Mouse (Mus musculus): ENCODE data around the gene Large2. TPM values are rescaled to one million over a fixed set of nuclear protein-coding genes. Genes with fewer than 3 reads are reported as not detected.

Large2 gene
- polyA plus RNA-seq, 1 experiment from 2014 or later, result 12.3 TPM

GRCm38 (mm10) chr2:92354224-92354623 is 20.4 kb downstream of the Large2 start:
- H3K4me3 ChIP-seq (ENCODE audit: low read length), result no peak overlapping the region
- peaks cover 4% of the 10 kb centered on the region for H3K36me3 ChIP-seq (ENCODE audit: control insufficient read depth, insufficient read depth, low read length)
- no peak for ATAC-seq
- H3K9me3 ChIP-seq (ENCODE audit: control insufficient read depth, low read length), result no peaks in the 10 kb centered on the region
- WGBS, result 54% methylated on average over 6 of the region's 6 CpGs
- no peak overlapping the region for H3K27ac ChIP-seq (ENCODE audit: low read length)
- no peak overlapping the region for H3K4me2 ChIP-seq (ENCODE audit: low read depth, low read length)
- no peaks in the 10 kb centered on the region for H3K27me3 ChIP-seq (replicated peaks; ENCODE audit: control insufficient read depth, insufficient read depth, low read length)
- H3K9ac ChIP-seq (ENCODE audit: low read depth, low read length), result no peak overlapping the region
- no peaks in the 10 kb centered on the region for H3K4me1 ChIP-seq (ENCODE audit: control insufficient read depth, insufficient read depth, low read length)

- Histone ChIP-seq H3K27ac (ENCODE audit: low read length) (no peak overlapping the region), H3K27me3 (replicated peaks; ENCODE audit: control insufficient read depth, insufficient read depth, low read length) (no peaks in the 10 kb centered on the region), H3K9me3 (ENCODE audit: control insufficient read depth, low read length) (no peaks in the 10 kb centered on the region), H3K36me3 (ENCODE audit: control insufficient read depth, insufficient read depth, low read length) (no peaks in the 10 kb centered on the region; the same call in 1 of the 2 replicates), H3K4me1 (ENCODE audit: control insufficient read depth, insufficient read depth, low read length) (no peaks in the 10 kb centered on the region), H3K9ac (ENCODE audit: low read depth, low read length) (no peak overlapping the region), H3K4me3 (ENCODE audit: low read length) (no peak overlapping the region), H3K4me2 (ENCODE audit: low read depth, low read length) (no peak overlapping the region)
- 81% methylated on average over 5 of the region's 5 CpGs for WGBS
- no peak for ATAC-seq
Measured at GRCm38 (mm10) chr2:92353402-92353801, 21.3 kb downstream of the Large2 start.

GRCm38 (mm10) chr2:92350686-92351085 is 24.0 kb downstream of the Large2 start:
- H3K9me3 ChIP-seq (ENCODE audit: control insufficient read depth, low read length), result no peaks in the 10 kb centered on the region
- 44% methylated on average over 5 of the region's 5 CpGs for WGBS
- ATAC-seq, result no peak
- no peak overlapping the region for H3K9ac ChIP-seq (ENCODE audit: low read depth, low read length)
- H3K27me3 ChIP-seq (replicated peaks; ENCODE audit: control insufficient read depth, insufficient read depth, low read length), result no peaks in the 10 kb centered on the region
- H3K4me1 ChIP-seq (ENCODE audit: control insufficient read depth, insufficient read depth, low read length), result no peaks in the 10 kb centered on the region
- H3K4me2 ChIP-seq (ENCODE audit: low read depth, low read length), result no peak overlapping the region
- no peaks in the 10 kb centered on the region; the same call in 1 of the 2 replicates for H3K36me3 ChIP-seq (ENCODE audit: control insufficient read depth, insufficient read depth, low read length)
- H3K27ac ChIP-seq (ENCODE audit: low read length), result no peak overlapping the region
- H3K4me3 ChIP-seq (ENCODE audit: low read length), result no peak overlapping the region

DNA sequence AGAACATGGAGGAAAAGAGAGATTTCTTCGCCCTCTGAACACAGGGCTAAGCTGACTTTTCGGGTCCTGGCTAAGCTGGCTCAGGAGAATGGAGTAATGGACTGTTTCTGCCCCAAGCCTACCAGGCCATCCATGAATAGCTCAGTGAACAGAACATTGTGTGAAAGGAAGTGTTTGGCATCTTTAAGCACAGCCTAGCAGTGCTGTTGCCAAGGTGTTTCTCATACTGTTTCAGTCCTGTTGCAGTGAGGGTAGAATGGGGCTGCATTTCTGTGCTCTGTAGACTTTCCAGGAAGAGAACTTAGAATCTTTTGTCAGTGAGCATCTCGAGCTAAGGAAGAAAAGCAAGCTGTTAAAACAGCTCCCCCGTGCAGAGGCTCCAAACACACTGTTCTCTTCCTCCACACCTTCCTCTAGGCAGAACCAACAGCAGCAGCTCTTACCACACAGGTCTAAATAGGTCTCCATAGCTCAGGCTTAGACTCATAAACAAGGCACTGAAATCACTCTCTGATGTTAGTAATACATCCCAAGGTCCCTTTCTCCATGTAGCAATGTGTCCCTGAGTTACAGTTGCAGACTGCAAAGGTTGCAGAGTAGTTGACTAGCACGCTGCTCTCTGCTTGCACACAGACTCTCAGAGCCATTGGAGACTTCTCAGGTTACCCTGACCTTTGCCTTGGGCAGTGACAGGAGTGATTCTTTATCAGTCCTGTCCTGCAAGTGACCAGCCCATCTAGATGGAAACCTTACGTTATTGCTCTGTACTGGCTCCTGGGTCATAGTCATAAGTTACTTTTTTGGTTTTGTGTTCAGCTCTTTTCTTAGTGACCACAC is 24.9 kb downstream of the Large2 start:
- Histone ChIP-seq H3K4me1 (ENCODE audit: control insufficient read depth, insufficient read depth, low read length) (no peaks in the 10 kb centered on the region), H3K27me3 (replicated peaks; ENCODE audit: control insufficient read depth, insufficient read depth, low read length) (no peaks in the 10 kb centered on the region), H3K9me3 (ENCODE audit: control insufficient read depth, low read length) (no peaks in the 10 kb centered on the region), H3K4me2 (ENCODE audit: low read depth, low read length) (no peak overlapping the region), H3K36me3 (ENCODE audit: control insufficient read depth, insufficient read depth, low read length) (peaks cover under 1% of the 10 kb centered on the region), H3K27ac (ENCODE audit: low read length) (no peak overlapping the region), H3K4me3 (ENCODE audit: low read length) (no peak overlapping the region), H3K9ac (ENCODE audit: low read depth, low read length) (no peak overlapping the region)
- no peak for ATAC-seq
- WGBS, result 56% methylated on average over 6 of the region's 6 CpGs

- Histone ChIP-seq H3K27me3 (replicated peaks; ENCODE audit: control insufficient read depth, insufficient read depth, low read length) (no peaks in the 10 kb centered on the region), H3K4me3 (ENCODE audit: low read length) (no peak overlapping the region), H3K36me3 (ENCODE audit: control insufficient read depth, insufficient read depth, low read length) (peaks cover 6% of the 10 kb centered on the region), H3K9me3 (ENCODE audit: control insufficient read depth, low read length) (no peaks in the 10 kb centered on the region), H3K4me1 (ENCODE audit: control insufficient read depth, insufficient read depth, low read length) (no peaks in the 10 kb centered on the region), H3K27ac (ENCODE audit: low read length) (no peak overlapping the region), H3K4me2 (ENCODE audit: low read depth, low read length) (no peak overlapping the region), H3K9ac (ENCODE audit: low read depth, low read length) (no peak overlapping the region)
- WGBS, result 92% methylated on average over 2 of the region's 2 CpGs
- ATAC-seq, result no peak
Measured at GRCm38 (mm10) chr2:92347191-92347590, 27.5 kb downstream of the Large2 start.

DNA sequence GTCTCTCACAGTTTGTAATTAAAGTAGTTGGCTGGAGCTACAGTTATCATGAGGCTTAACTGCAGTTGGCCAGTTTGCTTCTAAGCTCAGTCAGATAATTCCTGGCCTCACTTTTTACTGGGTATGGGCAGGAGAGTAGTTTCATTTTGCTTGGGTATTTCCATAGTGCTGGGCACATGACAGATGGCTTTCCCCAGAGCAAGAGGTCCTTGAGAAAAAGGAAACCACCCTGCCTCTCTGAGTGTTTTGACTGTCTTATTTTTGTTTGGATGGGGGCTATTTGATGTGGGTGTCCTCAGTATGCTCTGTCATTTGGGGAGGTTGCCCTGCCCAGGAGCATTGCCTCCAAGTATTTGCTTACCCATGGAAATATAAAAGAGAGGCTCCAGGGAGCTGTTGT is 32.3 kb downstream of the Large2 start:
- H3K9me3 ChIP-seq (ENCODE audit: control insufficient read depth, low read length), result no peaks in the 10 kb centered on the region
- no peaks in the 10 kb centered on the region for H3K4me1 ChIP-seq (ENCODE audit: control insufficient read depth, insufficient read depth, low read length)
- H3K27ac ChIP-seq (ENCODE audit: low read length), result no peak overlapping the region
- ATAC-seq, result no peak
- no peak overlapping the region for H3K4me2 ChIP-seq (ENCODE audit: low read depth, low read length)
- H3K4me3 ChIP-seq (ENCODE audit: low read length), result no peak overlapping the region
- no peak overlapping the region for H3K9ac ChIP-seq (ENCODE audit: low read depth, low read length)
- H3K36me3 ChIP-seq (ENCODE audit: control insufficient read depth, insufficient read depth, low read length), result peaks cover 6% of the 10 kb centered on the region
- no peaks in the 10 kb centered on the region for H3K27me3 ChIP-seq (replicated peaks; ENCODE audit: control insufficient read depth, insufficient read depth, low read length)

- Histone ChIP-seq H3K9ac (ENCODE audit: low read depth, low read length) (no peak overlapping the region), H3K4me2 (ENCODE audit: low read depth, low read length) (no peak overlapping the region), H3K9me3 (ENCODE audit: control insufficient read depth, low read length) (no peaks in the 10 kb centered on the region), H3K27me3 (replicated peaks; ENCODE audit: control insufficient read depth, insufficient read depth, low read length) (no peaks in the 10 kb centered on the region), H3K4me1 (ENCODE audit: control insufficient read depth, insufficient read depth, low read length) (no peaks in the 10 kb centered on the region), H3K36me3 (ENCODE audit: control insufficient read depth, insufficient read depth, low read length) (peaks cover 6% of the 10 kb centered on the region; the same call in 1 of the 2 replicates), H3K27ac (ENCODE audit: low read length) (no peak overlapping the region), H3K4me3 (ENCODE audit: low read length) (no peak overlapping the region)
- ATAC-seq, result no peak
- WGBS, result 93% methylated on average over 2 of the region's 2 CpGs
Measured at GRCm38 (mm10) chr2:92331871-92332270, 42.8 kb downstream of the Large2 start.

- Histone ChIP-seq H3K27ac (ENCODE audit: low read length) (no peak overlapping the region), H3K4me3 (ENCODE audit: low read length) (no peak overlapping the region), H3K9ac (ENCODE audit: low read depth, low read length) (no peak overlapping the region), H3K4me1 (ENCODE audit: control insufficient read depth, insufficient read depth, low read length) (no peaks in the 10 kb centered on the region), H3K9me3 (ENCODE audit: control insufficient read depth, low read length) (no peaks in the 10 kb centered on the region), H3K4me2 (ENCODE audit: low read depth, low read length) (no peak overlapping the region), H3K36me3 (ENCODE audit: control insufficient read depth, insufficient read depth, low read length) (peaks cover 6% of the 10 kb centered on the region; the same call in 1 of the 2 replicates), H3K27me3 (replicated peaks; ENCODE audit: control insufficient read depth, insufficient read depth, low read length) (no peaks in the 10 kb centered on the region)
- ATAC-seq, result no peak
- WGBS, result 81% methylated on average over 2 of the region's 2 CpGs
Measured at GRCm38 (mm10) chr2:92331410-92331809, 43.3 kb downstream of the Large2 start.

GRCm38 (mm10) chr2:92330840-92331239 is 43.8 kb downstream of the Large2 start:
- H3K9me3 ChIP-seq (ENCODE audit: control insufficient read depth, low read length), result no peaks in the 10 kb centered on the region
- no peaks in the 10 kb centered on the region for H3K27me3 ChIP-seq (replicated peaks; ENCODE audit: control insufficient read depth, insufficient read depth, low read length)
- H3K36me3 ChIP-seq (ENCODE audit: control insufficient read depth, insufficient read depth, low read length), result peaks cover 6% of the 10 kb centered on the region; the same call in 1 of the 2 replicates
- H3K9ac ChIP-seq (ENCODE audit: low read depth, low read length), result no peak overlapping the region
- H3K4me2 ChIP-seq (ENCODE audit: low read depth, low read length), result no peak overlapping the region
- no peaks in the 10 kb centered on the region for H3K4me1 ChIP-seq (ENCODE audit: control insufficient read depth, insufficient read depth, low read length)
- H3K27ac ChIP-seq (ENCODE audit: low read length), result no peak overlapping the region
- WGBS, result 54% methylated on average over 2 of the region's 2 CpGs
- ATAC-seq, result no peak
- H3K4me3 ChIP-seq (ENCODE audit: low read length), result no peak overlapping the region
